Mouse (Mus musculus) stomach, embryonic 15.5 days (tissue): Measurements from ENCODE around the gene Acsl1. TPM values are rescaled to one million over a fixed set of nuclear protein-coding genes. Genes with fewer than 3 reads are reported as not detected.

Experiments used
- ATAC-seq: fragments of 200-750 bp; cut with Nextera tagmentation; 2 replicates; pipeline ENCODE4 v1.8.0; 2017; ENCODE audit warnings: low read depth, moderate number of reproducible peaks, moderate TSS enrichment; ENCODE audit not compliant: insufficient read depth, low FRiP score
- H3K27ac ChIP-seq: fragments of 300-500 bp; sonication (generic); 2 replicates; pipeline ENCODE4 v1.5.1; 2015; ENCODE audit warnings: mild to moderate bottlenecking, inconsistent platforms
- H3K27me3 ChIP-seq: fragments of 300-500 bp; sonication (generic); replicated peaks from 2 replicates; pipeline ENCODE4 v1.6.1; 2015; ENCODE audit warnings: inconsistent platforms
- H3K36me3 ChIP-seq: fragments of 300-500 bp; sonication (generic); 2 replicates; pipeline ENCODE4 v1.6.1; 2015; ENCODE audit warnings: inconsistent platforms
- H3K4me1 ChIP-seq: fragments of 300-500 bp; sonication (generic); 2 replicates; pipeline ENCODE4 v1.6.1; 2015; ENCODE audit warnings: inconsistent platforms
- H3K4me2 ChIP-seq: fragments of 300-500 bp; sonication (generic); 2 replicates; pipeline ENCODE4 v1.6.1; 2015; ENCODE audit warnings: mild to moderate bottlenecking, inconsistent platforms
- H3K4me3 ChIP-seq: fragments of 300-500 bp; sonication (generic); replicated peaks from 2 replicates; pipeline ENCODE4 v1.5.1; 2015; ENCODE audit warnings: inconsistent platforms
- H3K9ac ChIP-seq: fragments of 300-500 bp; sonication (generic); 2 replicates; pipeline ENCODE4 v1.6.1; 2015; ENCODE audit warnings: inconsistent platforms
- H3K9me3 ChIP-seq: fragments of 300-500 bp; sonication (generic); 2 replicates; pipeline ENCODE4 v1.6.1; 2016; ENCODE audit warnings: inconsistent platforms
- WGBS: fragments of 180-500 bp; shearing (Covaris S2); methylation state at CpG from one replicate; pipeline ENCODE4 v1.1.7; 2015; 5-methylcytosine and 5-hydroxymethylcytosine counted together
- polyA plus RNA-seq: library from polyadenylated mRNA; unstranded; fragments of >200 nt; fragmentation: Nextera tagmentation; extraction: Ambion mirVana; gene quantifications from 2 replicates; pipeline ENCODE4 v1.2.1, GENCODE M21; 2015

Acsl1 gene
- polyA plus RNA-seq: 24.1 and 25.7 TPM in 2 replicates

- H3K27me3 ChIP-seq: no peaks in the 10 kb centered on the region
- under 1% methylated on average over 95 of the region's 106 CpGs for WGBS
- peak; percentile 96 for ATAC-seq
- peak within 1 kb of the TSS; percentile 77 for H3K9ac ChIP-seq
- 0 out of 2 replicates have a peak, but pooled peaks cover 2% of the 10 kb centered on the region for H3K4me1 ChIP-seq
- no peaks in the 10 kb centered on the region for H3K9me3 ChIP-seq
- peak within 1 kb of the TSS; percentile 90 for H3K4me2 ChIP-seq
- H3K4me3 ChIP-seq: peak within 1 kb of the TSS; percentile 82
- no peaks in the 10 kb centered on the region for H3K36me3 ChIP-seq
- peak within 1 kb of the TSS; percentile 89 for H3K27ac ChIP-seq
These were observed at the start of gene Acsl1 for GRCm38 (mm10) chr8:46470792-46471781. Acsl1 (plus strand) TSS chr8:46471037.

GRCm38 (mm10) chr8:46421515-46421914 lies 49.3 kb upstream of the Acsl1 start:
- no peaks in the 10 kb centered on the region for H3K27me3 ChIP-seq
- 72% methylated on average over 6 of the region's 6 CpGs for WGBS
- no peak overlapping the region for H3K4me3 ChIP-seq

GRCm38 (mm10) chr8:46427940-46428339 lies 42.9 kb upstream of the Acsl1 start:
- H3K4me3 ChIP-seq: no peak overlapping the region
- H3K27ac ChIP-seq: no peak overlapping the region
- H3K36me3 ChIP-seq: no peaks in the 10 kb centered on the region
- H3K9me3 ChIP-seq: no peaks in the 10 kb centered on the region
- no peak overlapping the region for H3K4me2 ChIP-seq
- H3K9ac ChIP-seq: no peak overlapping the region
- H3K27me3 ChIP-seq: no peaks in the 10 kb centered on the region
- no peaks in the 10 kb centered on the region for H3K4me1 ChIP-seq
- no peak for ATAC-seq

More at GRCm38 (mm10) chr8:46421515-46421914, 49.3 kb upstream of the Acsl1 start:
- H3K9me3 ChIP-seq: no peaks in the 10 kb centered on the region
- no peaks in the 10 kb centered on the region for H3K36me3 ChIP-seq
- no peaks in the 10 kb centered on the region for H3K4me1 ChIP-seq
- ATAC-seq: no peak
- H3K9ac ChIP-seq: no peak overlapping the region
- H3K4me2 ChIP-seq: no peak overlapping the region
- H3K27ac ChIP-seq: no peak overlapping the region

DNA sequence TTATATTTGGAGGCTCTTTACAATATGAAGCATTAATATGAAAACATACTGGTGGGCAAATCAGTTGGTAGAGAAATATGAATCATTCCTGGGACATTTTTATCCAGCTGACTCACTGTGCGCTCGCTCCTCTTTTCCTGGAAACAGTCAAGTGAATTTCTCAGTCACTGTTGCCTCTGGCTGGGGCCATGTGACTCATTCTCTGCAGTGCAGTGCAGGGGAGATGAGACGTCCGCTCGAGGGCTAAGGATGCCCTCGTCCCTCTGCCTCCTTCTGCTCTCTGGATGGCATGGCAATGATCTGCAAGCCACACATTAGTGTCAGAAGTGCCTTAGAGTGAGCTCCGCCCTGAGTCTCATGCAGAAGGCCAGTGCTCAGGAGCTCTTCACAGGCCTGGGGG lies 41.0 kb upstream of the Acsl1 start:
- Histone ChIP-seq H3K36me3 (no peaks in the 10 kb centered on the region), H3K27me3 (no peaks in the 10 kb centered on the region), H3K4me3 (no peak overlapping the region), H3K27ac (no peak overlapping the region), H3K4me1 (no peaks in the 10 kb centered on the region), H3K9ac (no peak overlapping the region), H3K9me3 (no peaks in the 10 kb centered on the region), H3K4me2 (no peak overlapping the region)
- no peak for ATAC-seq
- WGBS: 67% methylated on average over 7 of the region's 7 CpGs

- Histone ChIP-seq H3K9me3 (no peaks in the 10 kb centered on the region), H3K4me3 (no peak overlapping the region)
These were observed 38.9 kb upstream of the Acsl1 start for GRCm38 (mm10) chr8:46431921-46432320.

DNA sequence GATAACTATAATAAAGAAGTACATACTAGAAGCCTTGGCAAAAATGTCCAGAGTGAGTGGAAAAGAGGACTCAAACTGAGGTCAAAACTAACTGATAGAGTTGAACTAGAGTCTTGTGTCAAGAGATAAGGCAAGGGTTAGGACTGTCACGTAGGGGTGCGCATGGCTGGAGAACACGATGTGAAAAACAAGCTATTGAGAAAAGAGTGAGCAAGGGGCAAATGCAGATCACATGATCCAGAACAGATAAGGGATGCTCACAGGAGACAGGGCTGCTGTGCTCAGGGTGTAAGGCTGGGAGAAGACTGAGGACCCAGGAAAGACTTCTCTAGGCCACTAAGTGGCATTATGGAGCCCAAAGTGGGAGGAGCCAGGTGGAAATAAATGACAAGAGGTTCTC lies 38.3 kb upstream of the Acsl1 start:
- Histone ChIP-seq H3K4me2 (no peak overlapping the region), H3K27me3 (no peaks in the 10 kb centered on the region), H3K9ac (no peak overlapping the region), H3K36me3 (no peaks in the 10 kb centered on the region), H3K4me1 (no peaks in the 10 kb centered on the region), H3K9me3 (no peaks in the 10 kb centered on the region), H3K27ac (no peak overlapping the region), H3K4me3 (no peak overlapping the region)
- WGBS: 77% methylated on average over 3 of the region's 3 CpGs
- no peak for ATAC-seq

More at GRCm38 (mm10) chr8:46431921-46432320, 38.9 kb upstream of the Acsl1 start:
- Histone ChIP-seq H3K36me3 (no peaks in the 10 kb centered on the region), H3K4me1 (no peaks in the 10 kb centered on the region), H3K27ac (no peak overlapping the region), H3K9ac (no peak overlapping the region), H3K27me3 (no peaks in the 10 kb centered on the region), H3K4me2 (no peak overlapping the region)
- WGBS: 85% methylated on average over 4 of the region's 4 CpGs
- no peak for ATAC-seq

DNA sequence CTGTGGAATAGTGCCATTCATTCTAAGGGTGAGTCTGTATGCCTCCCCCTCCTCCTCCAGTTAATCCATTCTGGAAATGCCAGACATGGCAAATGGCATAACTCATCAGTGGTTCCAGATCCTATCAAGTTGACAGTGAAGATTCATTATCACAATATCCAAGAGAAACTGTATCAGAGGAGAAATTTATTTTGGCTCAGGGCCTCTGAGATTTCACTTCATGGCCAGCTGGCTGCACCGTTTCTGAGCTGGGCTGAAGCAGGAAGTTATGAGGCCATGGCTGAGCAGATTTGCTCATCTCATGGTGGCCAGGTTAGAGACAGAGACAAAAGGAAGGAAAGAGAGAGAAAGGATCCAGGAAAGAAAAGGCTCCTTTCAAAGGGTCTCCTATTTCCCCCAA lies 37.2 kb upstream of the Acsl1 start:
- Histone ChIP-seq H3K4me3 (no peak overlapping the region), H3K9me3 (no peaks in the 10 kb centered on the region), H3K27ac (no peak overlapping the region), H3K36me3 (no peaks in the 10 kb centered on the region), H3K4me1 (no peaks in the 10 kb centered on the region), H3K27me3 (no peaks in the 10 kb centered on the region), H3K9ac (no peak overlapping the region), H3K4me2 (no peak overlapping the region)
- no peak for ATAC-seq
- WGBS: 49% methylated on average over 1 of the region's 1 CpGs

GRCm38 (mm10) chr8:46438491-46438890 lies 32.3 kb upstream of the Acsl1 start:
- H3K4me2 ChIP-seq: no peak overlapping the region
- H3K9ac ChIP-seq: no peak overlapping the region
- H3K27me3 ChIP-seq: no peaks in the 10 kb centered on the region
- H3K36me3 ChIP-seq: no peaks in the 10 kb centered on the region
- H3K27ac ChIP-seq: no peak overlapping the region
- no peaks in the 10 kb centered on the region for H3K9me3 ChIP-seq
- no peak overlapping the region for H3K4me3 ChIP-seq
- no peak for ATAC-seq
- 71% methylated on average over 10 of the region's 10 CpGs for WGBS
- no peaks in the 10 kb centered on the region for H3K4me1 ChIP-seq

DNA sequence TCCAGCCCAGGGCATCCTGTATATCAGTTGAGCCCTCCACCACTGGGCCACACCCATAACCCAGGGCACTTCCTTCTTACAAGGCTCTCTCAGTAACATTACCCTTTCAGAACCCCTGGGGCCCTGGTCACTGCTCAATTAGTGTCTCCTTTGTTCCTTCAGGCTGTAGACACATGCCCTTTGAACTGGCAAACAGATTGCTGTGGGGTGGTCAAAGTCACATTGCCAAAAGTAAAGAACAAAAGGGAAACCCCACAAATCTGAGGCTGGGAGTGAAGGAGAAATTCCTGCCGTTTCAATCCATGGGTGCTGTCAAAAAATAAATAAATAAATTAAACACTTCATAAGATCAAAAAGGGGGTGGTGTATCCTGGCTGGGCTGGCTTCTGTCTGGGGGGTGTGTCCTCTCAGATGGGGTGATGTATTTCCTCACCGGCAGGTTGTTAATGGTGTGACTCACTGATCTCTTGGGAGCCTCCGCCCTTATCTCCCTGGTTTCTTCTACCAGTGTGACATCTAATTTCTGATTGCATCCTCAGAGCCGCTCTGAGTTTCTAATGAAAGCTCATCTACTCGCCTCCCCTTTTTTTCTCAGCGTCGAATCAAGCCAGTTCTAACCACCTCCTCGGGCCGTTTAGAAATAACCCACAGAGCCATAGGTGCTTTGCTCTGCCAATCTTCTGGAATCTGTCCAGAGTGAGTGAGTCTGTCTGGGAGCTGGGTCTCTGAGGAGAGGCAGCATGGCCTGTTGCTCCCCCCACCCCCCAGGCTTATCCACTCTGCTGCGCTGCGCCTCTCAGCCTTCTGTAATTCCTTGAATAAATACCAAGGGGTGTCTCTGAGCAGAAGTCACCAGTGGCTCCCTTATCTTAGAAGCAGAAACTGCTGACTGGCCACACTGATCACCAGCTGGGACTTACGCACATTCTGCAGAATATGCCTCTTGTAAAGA lies 24.6 kb upstream of the Acsl1 start:
- Histone ChIP-seq H3K4me1 (0 out of 2 replicates have a peak, but pooled peaks cover 4% of the 10 kb centered on the region), H3K27me3 (no peaks in the 10 kb centered on the region), H3K9me3 (no peaks in the 10 kb centered on the region), H3K4me3 (no peak overlapping the region), H3K9ac (no peak overlapping the region), H3K4me2 (peak overlapping the region; percentile 27; the same call in 1 of the 2 replicates), H3K27ac (0 out of 2 replicates have a peak overlapping the region, but pooled peaks have one; percentile 42), H3K36me3 (no peaks in the 10 kb centered on the region)
- peak; percentile 52 for ATAC-seq
- 29% methylated on average over 12 of the region's 12 CpGs for WGBS

GRCm38 (mm10) chr8:46447334-46447733 lies 23.5 kb upstream of the Acsl1 start:
- no peak overlapping the region for H3K4me2 ChIP-seq
- no peak overlapping the region for H3K27ac ChIP-seq
- H3K4me1 ChIP-seq: 0 out of 2 replicates have a peak, but pooled peaks cover 4% of the 10 kb centered on the region
- ATAC-seq: peak; percentile 75
- no peak overlapping the region for H3K4me3 ChIP-seq
- 64% methylated on average over 6 of the region's 6 CpGs for WGBS
- no peak overlapping the region for H3K9ac ChIP-seq
- H3K36me3 ChIP-seq: no peaks in the 10 kb centered on the region
- no peaks in the 10 kb centered on the region for H3K27me3 ChIP-seq
- H3K9me3 ChIP-seq: no peaks in the 10 kb centered on the region

DNA sequence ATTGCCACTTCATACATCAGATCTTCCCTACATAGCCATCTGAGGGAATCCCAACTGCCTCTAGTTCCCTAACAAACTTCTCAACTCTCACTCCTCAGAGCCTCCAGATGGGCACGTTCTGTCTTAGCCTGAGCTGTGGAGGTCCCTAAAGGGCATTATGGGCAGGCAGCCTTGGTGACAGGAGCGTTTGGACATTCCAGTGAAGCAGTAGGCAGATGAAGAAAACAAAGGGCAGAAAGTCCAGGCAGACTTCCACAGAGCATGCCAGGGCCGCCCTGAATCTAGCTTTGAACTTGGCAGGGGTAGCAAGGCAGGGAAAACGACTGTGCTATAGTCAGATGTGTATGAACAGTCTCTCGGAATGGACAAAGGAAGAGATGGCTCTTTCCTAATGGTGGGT lies 22.2 kb upstream of the Acsl1 start:
- no peak overlapping the region for H3K4me3 ChIP-seq
- no peaks in the 10 kb centered on the region for H3K36me3 ChIP-seq
- no peak for ATAC-seq
- no peak overlapping the region for H3K4me2 ChIP-seq
- no peak overlapping the region for H3K27ac ChIP-seq
- H3K27me3 ChIP-seq: no peaks in the 10 kb centered on the region
- no peaks in the 10 kb centered on the region for H3K9me3 ChIP-seq
- H3K9ac ChIP-seq: no peak overlapping the region
- WGBS: 79% methylated on average over 5 of the region's 5 CpGs
- H3K4me1 ChIP-seq: 0 out of 2 replicates have a peak, but pooled peaks cover 4% of the 10 kb centered on the region
